Mouse (Mus musculus): ENCODE results near the gene Fam71b. TPM values are rescaled to one million over a fixed set of nuclear protein-coding genes. Genes with fewer than 3 reads are reported as not detected.

Fam71b gene
- total RNA-seq, 2 experiments from 2014 or later = not detected

GRCm38 (mm10) chr11:46380097-46380675 is 16.2 kb upstream of the Fam71b start:
- intact Hi-C loops (cut with DNase I) = no loop called here
- no peak for DNase-seq (ENCODE audit: low spot score in 2 of 2)

GRCm38 (mm10) chr11:46382466-46382865 is 13.9 kb upstream of the Fam71b start:
- no peak for DNase-seq (ENCODE audit: low spot score in 2 of 2)
- intact Hi-C loops (cut with DNase I) = no loop called here

- DNase-seq (ENCODE audit: low spot score in 2 of 2) = no peak
- intact Hi-C loops (cut with DNase I) = no loop called here
These were observed 11.4 kb upstream of the Fam71b start for GRCm38 (mm10) chr11:46384925-46385324.

GRCm38 (mm10) chr11:46386556-46386955 is 9.8 kb upstream of the Fam71b start:
- DNase-seq (ENCODE audit: low spot score in 2 of 2) = no peak
- intact Hi-C loops (cut with DNase I) = no loop called here

GRCm38 (mm10) chr11:46387061-46387460 is 9.3 kb upstream of the Fam71b start:
- no peak for DNase-seq (ENCODE audit: low spot score in 2 of 2)
- intact Hi-C loops (cut with DNase I) = no loop called here

- intact Hi-C loops (cut with DNase I) = no loop called here
These were observed 7.9 kb upstream of the Fam71b start for GRCm38 (mm10) chr11:46388438-46388837.

GRCm38 (mm10) chr11:46389336-46390117 is 6.8 kb upstream of the Fam71b start, which contains the start of gene Itk:
Itk (minus strand) TSS chr11:46389515.
- intact Hi-C loops (cut with DNase I) = no loop called here
- no peak for DNase-seq (ENCODE audit: low spot score in 2 of 2)

More at GRCm38 (mm10) chr11:46388438-46388837, 7.9 kb upstream of the Fam71b start:
- no peak for DNase-seq (ENCODE audit: low spot score in 2 of 2)

GRCm38 (mm10) chr11:46390621-46391020 is 5.7 kb upstream of the Fam71b start:
- intact Hi-C loops (cut with DNase I) = no loop called here
- no peak for DNase-seq (ENCODE audit: low spot score in 2 of 2)

- DNase-seq (ENCODE audit: low spot score in 2 of 2) = no peak
- intact Hi-C loops (cut with DNase I) = no loop called here
These were observed 3.5 kb upstream of the Fam71b start for GRCm38 (mm10) chr11:46392890-46393289.

- no peak for DNase-seq (ENCODE audit: low spot score in 2 of 2)
- intact Hi-C loops (cut with DNase I) = no loop called here
These were observed 2.9 kb upstream of the Fam71b start for GRCm38 (mm10) chr11:46393413-46393812.

GRCm38 (mm10) chr11:46395088-46395487 is 1.3 kb upstream of the Fam71b start:
- DNase-seq (ENCODE audit: low spot score in 2 of 2) = no peak
- intact Hi-C loops (cut with DNase I) = no loop called here

- no peak for DNase-seq (ENCODE audit: low spot score in 2 of 2)
- intact Hi-C loops (cut with DNase I) = no loop called here
These were observed 661 bp upstream of the Fam71b start for GRCm38 (mm10) chr11:46395698-46396097.

- peak in 1 of 2 experiments; percentile 10 for DNase-seq (ENCODE audit: low spot score in 2 of 2)
- intact Hi-C loops (cut with DNase I) = no loop called here
These were observed 461 bp downstream of the Fam71b start for GRCm38 (mm10) chr11:46396860-46397179.

GRCm38 (mm10) chr11:46397900-46398299 is 1.5 kb downstream of the Fam71b start:
- intact Hi-C loops (cut with DNase I) = no loop called here
- DNase-seq (ENCODE audit: low spot score in 2 of 2) = no peak

- intact Hi-C loops (cut with DNase I) = no loop called here
- no peak for DNase-seq (ENCODE audit: low spot score in 2 of 2)
These were observed 2.1 kb downstream of the Fam71b start for GRCm38 (mm10) chr11:46398473-46398872.

GRCm38 (mm10) chr11:46398933-46399383 is 2.6 kb downstream of the Fam71b start:
- no peak for DNase-seq (ENCODE audit: low spot score in 2 of 2)
- intact Hi-C loops (cut with DNase I) = no loop called here

- no peak for DNase-seq (ENCODE audit: low spot score in 2 of 2)
- intact Hi-C loops (cut with DNase I) = no loop called here
These were observed 5.2 kb downstream of the Fam71b start for GRCm38 (mm10) chr11:46401555-46401954.

- DNase-seq (ENCODE audit: low spot score in 2 of 2) = no peak
- intact Hi-C loops (cut with DNase I) = no loop called here
These were observed 8.6 kb downstream of the Fam71b start for GRCm38 (mm10) chr11:46404986-46405385.

GRCm38 (mm10) chr11:46406721-46407120 is 10.4 kb downstream of the Fam71b start:
- intact Hi-C loops (cut with DNase I) = no loop called here
- DNase-seq (ENCODE audit: low spot score in 2 of 2) = no peak

GRCm38 (mm10) chr11:46410018-46410563 is 13.7 kb downstream of the Fam71b start:
- intact Hi-C loops (cut with DNase I) = no loop called here
- no peak for DNase-seq (ENCODE audit: low spot score in 2 of 2)

- intact Hi-C loops (cut with DNase I) = no loop called here
- no peak for DNase-seq (ENCODE audit: low spot score in 2 of 2)
These were observed 22.1 kb downstream of the Fam71b start for GRCm38 (mm10) chr11:46418438-46418837.
